Mouse (Mus musculus): Measurements from ENCODE around the gene Senp6.

- TF ChIP-seq POLR2A (IDR thresholded peaks at IDR 0.05; ENCODE audit: borderline replicate concordance, low read depth, low read length) (no peak), CTCF (IDR thresholded peaks at IDR 0.05; ENCODE audit: low read depth, low read length) (no peak)
These were observed 29.3 kb upstream of the Senp6 start for GRCm38 (mm10) chr9:80037262-80037996.
